Mouse (Mus musculus) kidney, adult 11 months (tissue): ENCODE results near the gene Gm49396.

ENCODE experiments used
- DNase-seq: peaks from one replicate; pipeline ENCODE4 v3.0.0; 2022

The Gm49396 gene

GRCm38 (mm10) chr7:30563117-30563905 lies at the start of gene Gm49396, which contains the start of the genes U2af1l4 and Psenen:
Gene Gm49396 (plus strand): TSS chr7:30563344.
Gene U2af1l4 (plus strand): TSS chr7:30563301.
Gene Psenen (minus strand): TSS chr7:30563627.
- peak; percentile 97 for DNase-seq

GRCm38 (mm10) chr7:30515003-30515760 lies 48.0 kb upstream of the Gm49396 start:
- DNase-seq, result no peak

GRCm38 (mm10) chr7:30518325-30518724 lies 44.8 kb upstream of the Gm49396 start:
- no peak for DNase-seq

GRCm38 (mm10) chr7:30520396-30520795 lies 42.7 kb upstream of the Gm49396 start:
- peak; percentile 36 for DNase-seq

- no peak for DNase-seq
Measured at GRCm38 (mm10) chr7:30520856-30521255, 42.3 kb upstream of the Gm49396 start.

GRCm38 (mm10) chr7:30522871-30523270 lies 40.3 kb upstream of the Gm49396 start:
- no peak for DNase-seq

GRCm38 (mm10) chr7:30524487-30524886 lies 38.7 kb upstream of the Gm49396 start:
- no peak for DNase-seq

- DNase-seq, result no peak
Measured at GRCm38 (mm10) chr7:30525954-30526353, 37.2 kb upstream of the Gm49396 start.

GRCm38 (mm10) chr7:30526399-30526798 lies 36.7 kb upstream of the Gm49396 start:
- DNase-seq, result no peak

- no peak for DNase-seq
Measured at GRCm38 (mm10) chr7:30526981-30527380, 36.2 kb upstream of the Gm49396 start.

- no peak for DNase-seq
Measured at GRCm38 (mm10) chr7:30531291-30531815, 31.8 kb upstream of the Gm49396 start.

- DNase-seq, result peak; percentile 74
Measured at GRCm38 (mm10) chr7:30532931-30533330, 30.2 kb upstream of the Gm49396 start.

GRCm38 (mm10) chr7:30533941-30534632 lies 29.1 kb upstream of the Gm49396 start:
- DNase-seq, result no peak

GRCm38 (mm10) chr7:30534633-30535577 lies 28.2 kb upstream of the Gm49396 start, which contains the start of gene Arhgap33:
Gene Arhgap33 (minus strand): TSS chr7:30535060.
- peak; percentile 95 for DNase-seq

GRCm38 (mm10) chr7:30540572-30540971 lies 22.6 kb upstream of the Gm49396 start:
- DNase-seq, result no peak

GRCm38 (mm10) chr7:30544327-30544726 lies 18.8 kb upstream of the Gm49396 start:
- DNase-seq, result no peak

- no peak for DNase-seq
Measured at GRCm38 (mm10) chr7:30549880-30550279, 13.3 kb upstream of the Gm49396 start.

GRCm38 (mm10) chr7:30550603-30551002 lies 12.5 kb upstream of the Gm49396 start:
- DNase-seq, result no peak

- DNase-seq, result no peak
Measured at GRCm38 (mm10) chr7:30551445-30552101, 11.6 kb upstream of the Gm49396 start.

GRCm38 (mm10) chr7:30552102-30553020 lies 10.8 kb upstream of the Gm49396 start, which contains the start of the genes Hspb6 and Proser3:
Gene Hspb6 (plus strand): TSS chr7:30552178.
Gene Proser3 (minus strand): TSS chr7:30552299.
- DNase-seq, result peak; percentile 98
